Mouse (Mus musculus) liver, postnatal 0 days (tissue): ENCODE measurements around the gene Prss22.

ENCODE experiments used
- CTCF ChIP-seq: sonication (generic); IDR thresholded peaks from 2 replicates; pipeline ENCODE4 v1.5.1; 2016; ENCODE audit warnings: antibody characterized with exemption, low read depth
- EP300 ChIP-seq: IDR thresholded peaks from 2 replicates; pipeline ENCODE4 v1.6.1; 2016; ENCODE audit warnings: antibody characterized with exemption, low read depth, mild to moderate bottlenecking

DNA sequence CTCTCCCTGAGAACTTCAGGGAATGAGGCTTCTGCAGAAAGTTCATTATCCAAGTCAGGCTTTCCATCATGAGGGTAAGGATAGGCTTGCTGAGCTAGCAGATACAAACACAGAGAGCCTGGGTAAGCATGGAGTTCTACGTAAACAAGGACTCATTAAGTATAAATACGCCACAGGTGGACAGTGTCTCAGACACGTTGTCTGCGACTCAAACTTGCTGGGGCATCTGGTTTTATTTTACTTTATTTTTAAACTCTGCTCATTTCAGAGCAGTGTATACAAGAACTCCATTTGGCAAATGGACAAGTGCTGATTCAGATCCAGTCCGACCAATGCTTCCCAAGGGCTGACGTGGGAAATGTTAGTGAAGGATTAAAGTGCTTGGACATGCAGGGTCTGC is 22.8 kb upstream of the Prss22 start:
- no peak for TF ChIP-seq CTCF
- no peak for TF ChIP-seq EP300
